Mouse (Mus musculus) erythroid progenitor cell, adult 5-6 weeks (primary cell): Measurements from ENCODE around the gene Uhrf1bp1l. TPM values are rescaled to one million over a fixed set of nuclear protein-coding genes. Genes with fewer than 3 reads are reported as not detected.
"Not testable (repeated sequence)": the region's sequence is repeated elsewhere in the genome, so short reads cannot be mapped to it uniquely, and the experiment has no call there.

ENCODE experiments used
- ATAC-seq: replicated peaks from 2 replicates; pipeline ENCODE4 v1.8.0; 2016; ENCODE audit warnings: moderate number of reproducible peaks, mild to moderate bottlenecking, moderate TSS enrichment, inconsistent platforms; ENCODE audit not compliant: poor library complexity, low FRiP score, severe bottlenecking
- total RNA-seq, 2 experiments: library from RNA; stranded (forward) in 1 of 2; stranded (reverse) in 1 of 2; fragments of 150-400 nt in 1 of 2; fragments of 186-747, 209-891 nt in 1 of 2; gene quantifications; 2 replicates each; pipeline versions ENCODE4 v1.2.3 to v1.2.4; 2015 to 2017; ENCODE audit warnings: low replicate concordance in 2 of 2

Uhrf1bp1l gene
- 9.4 and 9.6 TPM in 2 replicates for total RNA-seq (2015; ENCODE audit: low replicate concordance)
- 5.5 and 9.2 TPM in 2 replicates for total RNA-seq (2017; ENCODE audit: low replicate concordance)

GRCm38 (mm10) chr10:89744871-89745665, at the start of gene Uhrf1bp1l:
Gene Uhrf1bp1l, plus strand, starts transcription at chr10:89744991.
- peak; percentile 98 for ATAC-seq

GRCm38 (mm10) chr10:89695194-89695911, 49.4 kb upstream of the Uhrf1bp1l start:
- ATAC-seq: no peak

- ATAC-seq: not testable (repeated sequence)
Observed at GRCm38 (mm10) chr10:89696270-89696669, 48.5 kb upstream of the Uhrf1bp1l start.

GRCm38 (mm10) chr10:89697956-89698355, 46.8 kb upstream of the Uhrf1bp1l start:
- no peak for ATAC-seq

- no peak for ATAC-seq
Observed at GRCm38 (mm10) chr10:89703042-89703441, 41.7 kb upstream of the Uhrf1bp1l start.

GRCm38 (mm10) chr10:89707397-89707796, 37.4 kb upstream of the Uhrf1bp1l start:
- no peak for ATAC-seq

GRCm38 (mm10) chr10:89708720-89709119, 36.1 kb upstream of the Uhrf1bp1l start:
- no peak for ATAC-seq

- no peak for ATAC-seq
Observed at GRCm38 (mm10) chr10:89714910-89715309, 29.9 kb upstream of the Uhrf1bp1l start.

- no peak for ATAC-seq
Observed at GRCm38 (mm10) chr10:89720252-89720651, 24.5 kb upstream of the Uhrf1bp1l start.

- ATAC-seq: no peak
Observed at GRCm38 (mm10) chr10:89720796-89721195, 24.0 kb upstream of the Uhrf1bp1l start.

GRCm38 (mm10) chr10:89722247-89723195, 22.3 kb upstream of the Uhrf1bp1l start:
- ATAC-seq: no peak

- ATAC-seq: no peak
Observed at GRCm38 (mm10) chr10:89730386-89730785, 14.4 kb upstream of the Uhrf1bp1l start.

- ATAC-seq: no peak
Observed at GRCm38 (mm10) chr10:89731341-89731740, 13.4 kb upstream of the Uhrf1bp1l start.

- peak; percentile 100 for ATAC-seq
Observed at GRCm38 (mm10) chr10:89732001-89732794, 12.6 kb upstream of the Uhrf1bp1l start, which contains the start of gene Actr6. Gene Actr6, minus strand, starts transcription at chr10:89732295.

GRCm38 (mm10) chr10:89737092-89737491, 7.7 kb upstream of the Uhrf1bp1l start:
- ATAC-seq: no peak

- no peak for ATAC-seq
Observed at GRCm38 (mm10) chr10:89737887-89738286, 6.9 kb upstream of the Uhrf1bp1l start.

GRCm38 (mm10) chr10:89738395-89738794, 6.4 kb upstream of the Uhrf1bp1l start:
- no peak for ATAC-seq

- no peak for ATAC-seq
Observed at GRCm38 (mm10) chr10:89739703-89740102, 5.1 kb upstream of the Uhrf1bp1l start.

- ATAC-seq: no peak
Observed at GRCm38 (mm10) chr10:89740995-89741394, 3.8 kb upstream of the Uhrf1bp1l start.
